13 mouse cellular contexts compared by ENCODE assay signal in the genomic region with DNA sequence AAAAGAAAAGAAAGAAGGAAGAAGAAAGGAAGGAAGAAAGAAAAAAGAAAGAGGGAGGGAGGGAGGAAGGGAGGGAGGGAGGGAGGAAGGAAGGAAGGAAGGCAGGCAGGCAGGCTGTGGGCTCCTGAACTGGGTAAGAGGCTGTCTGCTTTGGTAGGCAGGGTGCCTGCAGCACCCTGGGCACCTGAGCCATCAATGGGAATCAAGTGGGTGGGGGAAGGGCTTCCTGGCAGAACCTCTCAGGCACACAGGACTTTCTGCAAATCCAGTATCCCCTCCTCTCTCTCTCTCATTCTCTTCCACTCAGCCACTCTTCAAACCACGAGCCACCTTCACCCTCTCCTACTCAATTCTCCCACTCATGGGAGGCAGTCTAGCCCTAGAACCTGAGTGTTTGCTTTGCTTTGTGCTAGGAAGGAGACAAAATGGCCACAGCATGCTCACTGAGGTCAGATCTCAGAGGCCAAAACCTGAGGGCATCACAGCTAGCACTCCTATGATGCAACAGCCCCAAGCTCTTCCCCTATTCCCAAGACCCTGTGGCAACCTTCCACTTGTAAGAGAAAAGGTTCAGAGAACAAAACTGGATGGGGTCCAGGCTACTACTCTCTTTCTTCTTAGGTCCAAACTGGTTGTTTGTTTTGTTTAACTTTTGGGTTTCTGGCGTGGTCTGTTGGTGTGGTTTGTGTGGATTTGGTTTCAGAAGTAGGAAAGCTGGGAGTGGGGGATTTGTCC. TPM values are rescaled to one million over a fixed set of nuclear protein-coding genes. Genes with fewer than 3 reads are reported as not detected.
DNase-seq lines count a peak whose midpoint lies in the region; ATAC-seq and TF ChIP-seq lines count a peak whose summit lies in the region.
"Had no signal": no experiment of that assay in that cellular context is flagged by ENCODE, and none has a peak within 500 bp of the region (broad histone marks: within the 10 kb centered on the region; RNA-seq: fewer than 3 reads in every experiment).

No protein-coding gene starts in this region.

- H3K36me3 ChIP-seq in MEL (ENCODE audit: control insufficient read depth in 1 of 2, insufficient read depth in 2 of 2, low read length in 2 of 2) (peaks cover 0 to 17% of the 10 kb centered on the region in 2 experiments; a peak in 2 of 4 replicates), macrophage (ENCODE audit: inconsistent target) (no peaks in the 10 kb centered on the region)
- H3K36me3 ChIP-seq in liver, postnatal 0 days (replicated peaks; ENCODE audit: insufficient read depth, low read length), result no peaks in the 10 kb centered on the region
- H3K36me3 ChIP-seq: heart, embryonic 13.5 days; kidney, embryonic 15.5 days; limb, embryonic 15.5 days had no signal

- WGBS in liver, postnatal 0 days (ENCODE audit: insufficient replicate concordance), result 33% methylated on average over 2 of the region's 2 CpGs
- 33% methylated on average over 2 of the region's 2 CpGs for WGBS in macrophage (ENCODE audit: missing documents)

- no peaks in the 10 kb centered on the region; a peak in 1 of 4 replicates for H3K27me3 ChIP-seq in MEL (ENCODE audit: control insufficient read depth in 1 of 2, insufficient read depth in 2 of 2, low read length in 2 of 2)
- no peaks in the 10 kb centered on the region for H3K27me3 ChIP-seq in liver, postnatal 0 days (ENCODE audit: insufficient read depth, low read length)
- H3K27me3 ChIP-seq: heart, embryonic 13.5 days; kidney, embryonic 15.5 days; limb, embryonic 15.5 days had no signal

- H3K9me3 ChIP-seq in MEL (replicated peaks; ENCODE audit: insufficient read depth, low read length), result no peaks in the 10 kb centered on the region
- no peaks in the 10 kb centered on the region for H3K9me3 ChIP-seq in liver, postnatal 0 days (ENCODE audit: low read length)
- H3K9me3 ChIP-seq: heart, embryonic 13.5 days; kidney, embryonic 15.5 days; limb, embryonic 15.5 days had no signal

- H3K9ac ChIP-seq in MEL (ENCODE audit: control insufficient read depth, low read depth, low read length, poor library complexity, severe bottlenecking), result no peak overlapping the region; the same call in none of the 2 replicates
- H3K9ac ChIP-seq in liver, postnatal 0 days (replicated peaks), result no peak overlapping the region
- H3K9ac ChIP-seq: heart, embryonic 13.5 days; hindbrain, embryonic 14.5 days; kidney, embryonic 15.5 days; limb, embryonic 15.5 days had no signal

- no peak for TF ChIP-seq POLR2A in MEL (IDR thresholded peaks at IDR 0.05; ENCODE audit: control insufficient read depth in 1 of 2, insufficient read depth in 1 of 2, low read depth in 1 of 2, low read length in 2 of 2, poor library complexity in 1 of 2)

- TF ChIP-seq RAD21 in MEL (IDR thresholded peaks at IDR 0.05; ENCODE audit: low read depth, low read length), result no peak

- H3K79me2 ChIP-seq in MEL (ENCODE audit: control insufficient read depth, insufficient read depth, low read length, poor library complexity), result no peaks in the 10 kb centered on the region
- no peaks in the 10 kb centered on the region for H3K79me2 ChIP-seq in macrophage (ENCODE audit: inconsistent target)

- DNase-seq in 3T3-L1 (ENCODE audit: low read depth, low spot score), result peak; percentile 75
- no peak for DNase-seq in MEL (ENCODE audit: low read depth, low spot score)
- no peak for DNase-seq in liver, postnatal 0 days
- no peak for DNase-seq in kidney, adult 9 months
- no peak for DNase-seq in heart, postnatal 25 days (ENCODE audit: low spot score)
- no peak for DNase-seq in frontal cortex, postnatal 14 days (ENCODE audit: low spot score in 2 of 2)
- DNase-seq: right cerebral cortex, postnatal 4 days had no signal

- H3K4me3 ChIP-seq in MEL (ENCODE audit: control insufficient read depth in 1 of 2, insufficient read depth in 1 of 2, low read depth in 2 of 2, low read length in 2 of 2), result peak overlapping the region; percentile 31 to 33; a peak in 3 of 4 replicates
- H3K4me3 ChIP-seq in liver, postnatal 0 days (ENCODE audit: low read depth, low read length), result no peak overlapping the region
- peak overlapping the region; percentile 15; the same call in 1 of the 2 replicates for H3K4me3 ChIP-seq in macrophage (ENCODE audit: inconsistent target)
- H3K4me3 ChIP-seq: heart, embryonic 13.5 days; kidney, embryonic 15.5 days; limb, embryonic 15.5 days had no signal

- TF ChIP-seq EP300 in MEL (IDR thresholded peaks at IDR 0.05; ENCODE audit: low read depth in 1 of 2, low read length in 2 of 2), result no peak
- no peak for TF ChIP-seq EP300 in liver, postnatal 0 days (IDR thresholded peaks at IDR 0.05; ENCODE audit: low read depth)

- H3K4me1 ChIP-seq in MEL (ENCODE audit: control insufficient read depth in 1 of 2, insufficient read depth in 2 of 2, low read length in 2 of 2), result peaks cover 0 to 23% of the 10 kb centered on the region in 2 experiments; a peak in 3 of 4 replicates
- peaks cover 8% of the 10 kb centered on the region for H3K4me1 ChIP-seq in liver, postnatal 0 days (ENCODE audit: insufficient read depth)
- H3K4me1 ChIP-seq: kidney, embryonic 15.5 days; limb, embryonic 15.5 days had no signal

- peak; percentile 30 for ATAC-seq in liver, postnatal 0 days
- ATAC-seq: midbrain, embryonic 16.5 days had no signal

- H3K4me2 ChIP-seq in liver, postnatal 0 days (ENCODE audit: low read depth, low read length), result 0 out of 2 replicates have a peak overlapping the region, but pooled peaks have one; percentile 22
- H3K4me2 ChIP-seq: heart, embryonic 13.5 days; hindbrain, embryonic 14.5 days; kidney, embryonic 15.5 days; limb, embryonic 15.5 days had no signal

- intact Hi-C loops in heart, postnatal 25 days (cut with DNase I), result no loop called here

- H3K27ac ChIP-seq in MEL (ENCODE audit: control insufficient read depth, low read depth, low read length) (peak overlapping the region; percentile 77), macrophage (peak overlapping the region; percentile 89)
- H3K27ac ChIP-seq in liver, postnatal 0 days (ENCODE audit: low read depth), result 0 out of 2 replicates have a peak overlapping the region, but pooled peaks have one; percentile 36
- H3K27ac ChIP-seq: hindbrain, embryonic 14.5 days; kidney, embryonic 15.5 days; limb, embryonic 15.5 days had no signal

- no peak for TF ChIP-seq CTCF in MEL (IDR thresholded peaks at IDR 0.05 in 2 of 3, conservative IDR thresholded peaks at IDR 0.05 in 1 of 3; ENCODE audit: control insufficient read depth in 1 of 3, insufficient read depth in 1 of 3, low read depth in 2 of 3, low read length in 3 of 3, poor library complexity in 1 of 3, severe bottlenecking in 1 of 3)
- no peak for TF ChIP-seq CTCF in liver, postnatal 0 days (IDR thresholded peaks at IDR 0.05; ENCODE audit: low read depth)

TF ChIP-seq in MEL, 35 proteins besides CTCF, POLR2A, EP300 and RAD21:
- no peak for TF ChIP-seq USF2 (IDR thresholded peaks at IDR 0.05; ENCODE audit: borderline replicate concordance in 1 of 2, insufficient read depth in 1 of 2, low read depth in 1 of 2, low read length in 2 of 2)
- TF ChIP-seq MAZ (IDR thresholded peaks at IDR 0.05; ENCODE audit: low read depth, low read length), result no peak
- no peak for TF ChIP-seq ZKSCAN1 (IDR thresholded peaks at IDR 0.05; ENCODE audit: low read depth, low read length)
- no peak for TF ChIP-seq TBP (IDR thresholded peaks at IDR 0.05; ENCODE audit: low read depth, low read length)
- no peak for TF ChIP-seq UBTF (IDR thresholded peaks at IDR 0.05; ENCODE audit: borderline replicate concordance, insufficient read depth, low read depth, low read length)
- TF ChIP-seq MEF2A (IDR thresholded peaks at IDR 0.05; ENCODE audit: extremely low read depth, insufficient replicate concordance, low read depth, low read length, poor library complexity, severe bottlenecking), result no peak
- TF ChIP-seq TCF12 (IDR thresholded peaks at IDR 0.05; ENCODE audit: low read depth, low read length), result no peak
- TF ChIP-seq GATA1 (IDR thresholded peaks at IDR 0.05; ENCODE audit: low read depth, low read length), result no peak
- TF ChIP-seq ELF1 (IDR thresholded peaks at IDR 0.05; ENCODE audit: low read depth, low read length), result no peak
- TF ChIP-seq MYC (IDR thresholded peaks at IDR 0.05; ENCODE audit: low read depth, low read length), result no peak
- TF ChIP-seq ZNF384 (IDR thresholded peaks at IDR 0.05; ENCODE audit: low read depth, low read length), result no peak
- no peak for TF ChIP-seq TAL1 (IDR thresholded peaks at IDR 0.05; ENCODE audit: low read length)

RNA-seq across cellular contexts. Expression of a gene that starts 9.6 kb away (rescaled TPM):
- 7.3 and 7.6 TPM in 2 replicates for total RNA-seq in MEL (2012; rRNA removed)
- polyA plus RNA-seq in MEL (2012; ENCODE audit: insufficient read depth in 1 of 2, insufficient read length in 2 of 2, low read depth in 1 of 2, low replicate concordance in 2 of 2, missing spikeins in 1 of 2) (10 to 100 TPM in 1 of 2 experiments, not detected in 1; 10.9 TPM), macrophage (2018) (45.6 to 47.2 TPM (median 45.7 TPM) in 3 replicates)
- polyA plus RNA-seq in liver, postnatal 0 days (2015; fragmentation: Nextera tagmentation; extraction: Ambion mirVana), result 5.7 TPM in 2 replicates
- total RNA-seq in macrophage (2018; cell fraction: chromatin; rRNA removed), result 100 to 1,000 TPM in 19 of 26 experiments, 10 to 100 TPM in 7; 70.8 to 196 (median 143) TPM
- total RNA-seq in macrophage (2018; cell fraction: cytosol; rRNA removed), result 10 to 100 TPM; 44.7 to 79.9 (median 68.8) TPM
- 100 to 1,000 TPM in 15 of 26 experiments, 10 to 100 TPM in 11; 59.9 to 202 (median 115) TPM for total RNA-seq in macrophage (2018; cell fraction: nucleus; rRNA removed)
- total RNA-seq in heart, postnatal 25 days (2021), result 10 to 100 TPM; 26.3 to 28.6 TPM

Comparison
In these comparisons a context has a peak if more than half of its experiments do, and no peak if none do; other contexts are left out.
1. H3K27ac ChIP-seq: peak in every context shown above with its lines; median percentile 89 in macrophage; 77 in MEL; 36 in liver, postnatal 0 days.